Mouse (Mus musculus) gastrocnemius, postnatal 25 days (tissue): ENCODE data around the gene Phf7. TPM values are rescaled to one million over a fixed set of nuclear protein-coding genes. Genes with fewer than 3 reads are reported as not detected.

Experiments used
- DNase-seq: peaks from one replicate; pipeline ENCODE4 v3.0.0; 2022
- total RNA-seq, 2 experiments: library from RNA; stranded (reverse); gene quantifications; 1 replicate in 1 of 2; 2 replicates in 1 of 2; pipeline ENCODE4 v1.2.3; 2021

The Phf7 gene
- total RNA-seq, 2 experiments from 2014 or later, result 5.2 to 6.3 TPM

DNA sequence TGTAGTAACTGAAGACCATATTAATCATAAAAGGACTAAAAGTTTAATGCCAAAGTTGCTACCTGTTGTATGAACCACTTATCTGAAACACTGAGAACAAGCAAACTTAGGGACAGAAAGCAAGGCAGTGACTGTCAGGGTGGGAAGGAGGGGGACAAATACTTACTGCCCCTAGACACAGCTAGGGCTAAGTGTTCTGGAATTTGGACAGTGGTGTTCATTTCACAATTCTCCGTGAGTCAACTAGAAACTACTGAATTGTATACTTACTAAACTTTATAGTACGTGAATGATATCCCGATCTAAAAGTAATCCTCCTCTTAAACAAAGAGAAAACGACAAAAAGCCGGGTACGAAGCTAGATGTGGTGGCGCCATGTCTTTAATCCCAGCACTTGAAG, 51.5 kb downstream of the Phf7 start:
- no peak for DNase-seq

DNA sequence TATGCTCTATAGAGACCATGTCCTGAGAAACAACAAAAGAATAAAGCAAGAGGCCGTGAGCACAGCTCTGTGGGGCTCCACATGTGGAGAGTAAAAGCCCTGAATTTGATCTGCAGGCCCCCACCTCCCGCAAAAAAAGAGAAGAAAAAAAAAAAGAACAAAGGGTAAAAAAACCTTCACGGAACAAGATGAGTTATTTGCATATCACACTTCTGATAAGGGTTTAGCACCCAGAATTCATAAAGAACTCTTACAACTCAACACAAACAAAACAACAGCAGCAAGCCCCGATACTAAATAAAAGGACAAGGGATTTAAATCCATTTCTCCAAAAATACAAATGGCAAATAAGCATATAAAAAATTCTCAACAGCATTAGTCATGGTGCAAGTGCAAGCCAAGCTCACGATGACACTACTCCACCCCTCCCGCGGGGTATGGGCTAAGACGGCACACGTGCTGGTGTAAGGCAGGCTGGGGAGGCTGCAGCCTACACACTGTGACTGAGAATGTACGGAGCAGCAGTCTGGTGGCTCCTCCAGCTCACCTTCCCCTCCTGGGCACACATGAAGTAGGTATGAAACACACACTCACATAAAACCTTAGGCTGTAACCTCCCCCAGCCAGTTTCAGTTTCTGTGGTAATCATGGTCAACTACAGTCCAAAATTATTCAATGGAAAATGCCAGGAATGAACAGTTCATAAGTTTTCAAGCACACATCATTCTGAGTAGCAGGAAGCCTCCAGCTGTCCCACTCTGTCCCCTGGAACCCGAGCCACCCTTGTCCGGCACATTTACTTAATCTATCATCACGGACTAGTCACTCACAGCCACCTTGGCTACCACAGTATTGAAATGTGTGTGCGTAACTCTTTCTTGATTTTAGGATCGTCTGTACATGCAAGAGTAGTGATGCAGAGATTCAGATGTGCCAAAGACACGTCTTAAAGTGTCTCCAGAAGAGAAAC, 53.3 kb downstream of the Phf7 start:
- DNase-seq, result peak; percentile 59

DNA sequence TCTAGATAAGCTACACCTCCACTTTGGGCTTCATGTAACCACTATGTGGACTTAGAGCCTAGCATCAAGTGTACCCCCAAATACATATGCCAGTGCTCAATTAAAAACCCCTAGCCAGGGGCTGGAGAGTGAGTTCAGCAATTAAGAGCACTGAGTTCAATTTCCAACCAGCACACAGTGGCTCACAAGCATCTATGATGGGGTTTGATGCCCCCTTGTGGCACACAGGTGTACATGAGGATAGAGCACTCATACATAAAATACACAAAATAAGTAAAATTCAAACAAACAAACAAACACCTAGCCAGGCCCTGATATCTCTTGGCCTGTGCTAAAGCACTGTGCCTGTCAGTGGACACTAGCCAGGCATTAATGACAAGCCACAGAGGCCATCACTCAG, 55.1 kb downstream of the Phf7 start:
- DNase-seq, result no peak

DNA sequence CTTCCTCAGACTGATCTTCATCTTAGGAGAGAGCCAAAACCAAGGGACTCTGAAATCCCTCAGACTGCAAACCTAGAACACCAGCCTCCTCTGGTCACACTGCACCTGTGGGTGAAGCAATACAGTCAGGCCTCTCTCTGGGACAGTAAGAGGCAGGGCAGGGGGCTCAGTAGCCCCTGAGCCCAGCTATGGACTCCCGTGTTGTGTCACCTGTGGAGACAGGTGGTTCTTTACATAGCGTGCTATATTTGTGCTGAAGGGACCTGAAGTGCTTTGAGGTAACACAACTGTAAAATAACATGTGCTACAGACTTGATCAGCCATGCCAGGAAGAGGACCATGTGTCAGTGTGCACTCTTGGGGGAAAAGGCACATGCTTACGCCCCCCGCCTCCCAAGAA, 55.6 kb downstream of the Phf7 start:
- DNase-seq, result no peak

GRCm38 (mm10) chr14:31194891-31195513, 56.1 kb downstream of the Phf7 start:
- peak; percentile 86 for DNase-seq

GRCm38 (mm10) chr14:31194441-31194840, 56.7 kb downstream of the Phf7 start:
- DNase-seq, result no peak

DNA sequence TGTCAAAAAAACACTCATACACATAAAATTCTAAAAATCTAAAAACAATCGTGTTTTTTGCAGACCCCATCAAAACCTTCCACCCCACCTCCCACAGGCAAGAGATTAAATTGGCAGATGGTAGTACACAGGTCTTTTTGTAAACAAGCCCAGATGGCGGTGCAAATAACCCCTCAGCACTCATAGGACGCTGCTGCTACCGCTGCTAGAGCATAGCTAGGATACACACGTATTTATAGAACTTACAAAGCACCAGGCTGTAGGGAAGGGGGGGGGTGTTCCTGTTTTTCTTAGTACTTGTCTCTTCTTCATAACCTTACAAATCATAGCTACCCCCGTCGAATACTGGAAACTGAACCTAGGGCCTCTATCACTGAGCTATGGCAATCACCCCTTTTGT, 57.3 kb downstream of the Phf7 start:
- DNase-seq, result no peak

DNA sequence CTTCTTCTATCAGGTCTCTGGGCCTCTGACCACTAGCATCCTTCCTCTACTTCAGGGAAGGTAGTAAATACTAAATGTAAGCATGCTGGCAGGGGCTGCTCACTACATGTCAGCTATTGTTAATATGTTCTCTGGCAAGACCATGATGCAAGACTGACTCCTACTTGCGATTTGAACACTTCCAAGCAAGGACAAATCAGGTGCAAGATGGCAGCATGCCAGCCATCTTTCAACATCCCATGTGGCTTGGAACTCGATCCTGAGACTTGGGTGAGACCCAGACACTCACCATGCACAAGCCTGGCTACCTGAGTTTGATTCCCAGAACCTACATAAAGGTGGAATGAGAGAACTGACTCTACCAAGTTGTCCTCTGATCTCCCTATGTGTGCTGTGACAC, 59.2 kb downstream of the Phf7 start:
- DNase-seq, result no peak

DNA sequence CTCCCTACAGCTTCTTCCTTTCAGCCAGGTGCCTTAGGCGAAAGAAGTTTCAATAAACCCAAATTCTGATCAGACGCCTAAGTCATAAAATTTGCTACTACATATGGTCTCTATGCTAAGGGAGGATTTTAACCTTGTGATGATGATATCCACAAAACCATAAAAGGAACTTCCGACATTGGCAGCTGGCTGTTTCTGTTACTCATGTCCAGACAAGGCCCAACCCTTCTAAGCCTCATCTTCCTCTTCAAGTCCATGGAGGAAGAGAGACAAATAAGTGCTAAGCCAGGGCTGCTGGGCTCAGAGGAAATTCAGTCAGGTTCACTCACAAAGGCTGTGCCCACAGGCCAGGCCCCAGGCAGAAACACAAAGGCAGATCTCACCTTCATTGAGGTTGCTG, 61.8 kb downstream of the Phf7 start:
- no peak for DNase-seq

DNA sequence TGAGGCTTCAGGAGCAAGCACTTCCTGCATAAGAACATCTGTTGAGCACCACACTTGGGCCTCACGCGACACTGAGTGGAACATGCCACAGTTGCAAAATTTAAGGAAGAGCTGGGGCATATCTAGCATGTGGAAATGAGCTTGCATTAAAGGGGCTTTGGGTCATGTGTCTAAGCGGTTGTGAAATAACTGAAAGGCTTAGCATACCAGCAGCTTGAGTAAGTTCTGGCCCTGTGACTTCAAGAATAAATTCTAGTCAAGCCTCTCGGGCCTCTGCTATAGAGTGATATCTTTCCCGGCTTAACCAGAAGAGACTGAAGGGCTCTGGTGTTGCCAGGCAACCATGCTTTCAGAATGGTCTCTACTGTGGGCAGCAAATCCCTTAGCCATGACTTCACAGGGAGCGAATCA, 62.3 kb downstream of the Phf7 start:
- no peak for DNase-seq

Other genes starting within 250 kb of the Phf7 start
- gene Glt8d1, start 249.9 kb downstream of the Phf7 start, total RNA-seq, result 10 to 100 TPM; 11.5 to 13.7 TPM
- gene Spcs1, start 249.6 kb downstream of the Phf7 start, total RNA-seq, result 100 to 1,000 TPM; 120 to 128 TPM
- 10 to 100 TPM; 39.4 to 46.2 TPM for gene Pbrm1, start 232.2 kb downstream of the Phf7 start, total RNA-seq
- 10 to 100 TPM; 23.7 to 27.3 TPM for gene Gnl3, start 232.2 kb downstream of the Phf7 start, total RNA-seq
- gene Smim4, start 122.4 kb downstream of the Phf7 start, total RNA-seq, result 10 to 100 TPM; 37.6 to 43.8 TPM
- 1 to 10 TPM; 2.6 to 4.1 TPM for gene Nt5dc2, start 120.3 kb downstream of the Phf7 start, total RNA-seq
- gene Stab1, start 82.7 kb downstream of the Phf7 start, total RNA-seq, result 10 to 100 TPM; 15.8 to 26.6 TPM
- 100 to 1,000 TPM; 137 to 627 TPM for gene Tnnc1, start 43.0 kb downstream of the Phf7 start, total RNA-seq
- 10 to 100 TPM; 63.7 to 67.7 TPM for gene Nisch, start 34.4 kb downstream of the Phf7 start, total RNA-seq
- 1 to 10 TPM; 6.0 to 6.1 TPM for gene Sema3g, start 33.5 kb downstream of the Phf7 start, total RNA-seq
- gene Bap1, start 133 bp upstream of the Phf7 start, total RNA-seq, result 10 to 100 TPM; 41.2 to 43.0 TPM
- under 1 TPM; 0.16 to 0.18 TPM for gene Dnah1, start 72.6 kb upstream of the Phf7 start, total RNA-seq
- 10 to 100 TPM; 28.4 to 29.3 TPM for gene Capn7, start 85.3 kb upstream of the Phf7 start, total RNA-seq
- 10 to 100 TPM; 33.9 to 46.8 TPM for gene Sh3bp5, start 184.8 kb upstream of the Phf7 start, total RNA-seq
- gene Eaf1, start 243.1 kb upstream of the Phf7 start, total RNA-seq, result 1 to 10 TPM; 8.5 to 8.6 TPM
- 1 to 10 TPM; 6.9 to 9.8 TPM for gene Mettl6, start 243.7 kb upstream of the Phf7 start, total RNA-seq